Mouse (Mus musculus) bone marrow macrophage, adult 2 months (primary cell): ENCODE results near the gene Wasf1.

Experiments used
- CTCF ChIP-seq: IDR thresholded peaks from 2 replicates; pipeline ENCODE4 v1.5.1; 2012; ENCODE audit warnings: low read depth, mild to moderate bottlenecking, low read length, moderate library complexity
- POLR2A ChIP-seq: IDR thresholded peaks from 2 replicates; pipeline ENCODE4 v1.6.1; 2012; ENCODE audit warnings: mild to moderate bottlenecking, low read depth, low read length, borderline replicate concordance

- no peak for TF ChIP-seq CTCF
- TF ChIP-seq POLR2A: no peak
Measured at GRCm38 (mm10) chr10:40950176-40950575, 66.9 kb downstream of the Wasf1 start.
